Mouse (Mus musculus): Measurements from ENCODE around the gene Igsf11. TPM values are rescaled to one million over a fixed set of nuclear protein-coding genes. Genes with fewer than 3 reads are reported as not detected.
"Not testable (repeated sequence)": the region's sequence is repeated elsewhere in the genome, so short reads cannot be mapped to it uniquely, and the experiment has no call there.

Gene Igsf11
- polyA plus RNA-seq, 1 experiment from 2014 or later, result 0.77 TPM

DNA sequence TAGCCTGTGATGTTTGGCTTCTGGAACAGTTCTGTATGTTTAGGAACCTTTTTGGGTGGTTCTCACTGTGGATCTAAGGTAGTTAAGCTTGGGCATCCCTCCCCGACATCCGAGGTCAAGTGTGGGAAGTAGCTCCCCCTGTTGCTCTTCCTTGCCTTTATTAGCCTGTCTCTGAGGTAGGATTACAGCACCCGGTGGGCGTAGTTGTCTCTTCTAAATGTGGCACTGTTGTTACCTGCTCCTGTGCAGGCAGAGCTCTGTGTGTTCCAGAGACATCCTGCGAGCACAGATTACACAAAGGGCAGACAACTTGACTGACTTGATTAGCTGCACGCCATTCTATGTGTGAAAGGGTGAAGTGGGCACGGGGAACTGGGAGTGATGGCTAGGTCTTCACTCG, 68.1 kb downstream of the Igsf11 start:
- no peak overlapping the region for H3K27ac ChIP-seq
- H3K27me3 ChIP-seq, result no peaks in the 10 kb centered on the region
- 74% methylated on average over 8 of the region's 8 CpGs for WGBS
- H3K9me3 ChIP-seq, result peaks cover 7% of the 10 kb centered on the region; the same call in 1 of the 2 replicates
- ATAC-seq (ENCODE audit: insufficient number of reproducible peaks, low FRiP score, low TSS enrichment, low read depth), result no peak
- no peaks in the 10 kb centered on the region for H3K4me1 ChIP-seq
- H3K9ac ChIP-seq, result no peak overlapping the region
- no peak overlapping the region for H3K4me3 ChIP-seq
- no peak overlapping the region for H3K4me2 ChIP-seq
- H3K36me3 ChIP-seq, result no peaks in the 10 kb centered on the region

DNA sequence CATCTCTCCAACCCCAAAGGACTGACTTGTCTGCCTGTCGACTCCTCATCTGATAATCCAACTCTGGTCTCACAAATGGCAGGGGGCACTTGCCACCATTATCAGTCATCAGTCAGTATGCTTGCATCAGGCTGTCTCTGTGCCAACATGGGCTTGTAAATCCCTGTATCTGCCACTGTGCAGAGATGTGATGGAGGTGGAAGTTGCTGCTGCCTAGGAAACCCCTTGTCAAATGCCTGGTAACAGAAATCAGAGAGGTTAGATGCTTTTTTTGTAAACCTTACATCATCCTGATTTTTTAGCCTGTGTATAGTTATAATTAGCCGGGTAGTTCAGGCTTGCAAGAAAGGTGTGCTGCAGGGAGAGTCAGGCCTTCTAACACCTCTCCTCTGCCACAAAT, 69.4 kb downstream of the Igsf11 start:
- WGBS, result 75% methylated on average over 2 of the region's 2 CpGs
- Histone ChIP-seq H3K4me1 (no peaks in the 10 kb centered on the region), H3K9me3 (peaks cover 7% of the 10 kb centered on the region; the same call in 1 of the 2 replicates), H3K9ac (no peak overlapping the region), H3K27me3 (no peaks in the 10 kb centered on the region), H3K36me3 (no peaks in the 10 kb centered on the region), H3K27ac (no peak overlapping the region), H3K4me2 (no peak overlapping the region), H3K4me3 (no peak overlapping the region)
- ATAC-seq (ENCODE audit: insufficient number of reproducible peaks, low FRiP score, low TSS enrichment, low read depth), result no peak

DNA sequence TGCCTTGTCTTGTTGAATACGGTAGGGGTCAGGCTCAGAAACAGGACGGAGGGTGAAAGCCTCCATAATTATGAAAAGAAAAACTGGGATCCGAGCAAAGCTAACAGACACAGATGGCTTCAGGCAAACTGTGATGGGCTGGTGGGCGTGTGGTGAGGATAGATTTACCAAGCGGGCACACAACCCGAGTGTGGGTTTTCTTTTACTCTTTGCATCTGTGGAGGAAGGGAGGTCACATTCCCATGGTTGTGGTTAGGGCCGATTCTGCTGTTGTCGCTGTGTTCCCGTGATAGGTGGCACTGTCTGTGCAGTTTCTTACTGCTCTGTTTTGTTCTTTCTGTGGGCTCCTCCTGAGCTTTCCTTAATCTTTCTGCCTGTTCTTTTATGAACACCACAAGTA, 70.2 kb downstream of the Igsf11 start:
- Histone ChIP-seq H3K27me3 (no peaks in the 10 kb centered on the region), H3K9me3 (peaks cover under 1% of the 10 kb centered on the region; the same call in 1 of the 2 replicates), H3K27ac (no peak overlapping the region), H3K9ac (no peak overlapping the region), H3K36me3 (no peaks in the 10 kb centered on the region), H3K4me2 (no peak overlapping the region), H3K4me1 (no peaks in the 10 kb centered on the region), H3K4me3 (no peak overlapping the region)
- ATAC-seq (ENCODE audit: insufficient number of reproducible peaks, low FRiP score, low TSS enrichment, low read depth), result no peak
- WGBS, result 52% methylated on average over 9 of the region's 9 CpGs

DNA sequence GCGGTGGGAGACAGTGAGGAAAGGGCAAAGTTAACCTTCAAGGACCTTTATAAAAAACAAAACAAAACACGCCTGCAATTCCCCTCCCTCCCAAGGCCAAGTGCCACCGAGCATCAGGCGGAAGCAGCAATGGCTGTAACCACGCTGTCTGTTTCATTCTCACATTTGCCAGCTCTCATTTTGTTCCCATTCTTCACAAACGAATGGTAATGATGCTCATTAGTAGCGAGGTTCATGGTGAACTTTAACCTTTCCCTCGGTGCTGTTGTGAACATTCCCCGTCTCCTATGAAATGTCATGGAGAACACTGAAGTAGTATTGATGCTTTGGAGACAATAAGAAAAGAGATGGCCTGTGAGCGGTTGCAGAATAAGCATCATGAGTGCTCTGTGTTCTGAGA, 74.6 kb downstream of the Igsf11 start:
- no peaks in the 10 kb centered on the region for H3K36me3 ChIP-seq
- ATAC-seq (ENCODE audit: insufficient number of reproducible peaks, low FRiP score, low TSS enrichment, low read depth), result no peak
- H3K4me3 ChIP-seq, result no peak overlapping the region
- H3K9me3 ChIP-seq, result no peaks in the 10 kb centered on the region
- no peak overlapping the region for H3K9ac ChIP-seq
- no peak overlapping the region for H3K4me2 ChIP-seq
- WGBS, result 79% methylated on average over 10 of the region's 10 CpGs
- no peaks in the 10 kb centered on the region for H3K4me1 ChIP-seq
- H3K27ac ChIP-seq, result no peak overlapping the region
- no peaks in the 10 kb centered on the region for H3K27me3 ChIP-seq

DNA sequence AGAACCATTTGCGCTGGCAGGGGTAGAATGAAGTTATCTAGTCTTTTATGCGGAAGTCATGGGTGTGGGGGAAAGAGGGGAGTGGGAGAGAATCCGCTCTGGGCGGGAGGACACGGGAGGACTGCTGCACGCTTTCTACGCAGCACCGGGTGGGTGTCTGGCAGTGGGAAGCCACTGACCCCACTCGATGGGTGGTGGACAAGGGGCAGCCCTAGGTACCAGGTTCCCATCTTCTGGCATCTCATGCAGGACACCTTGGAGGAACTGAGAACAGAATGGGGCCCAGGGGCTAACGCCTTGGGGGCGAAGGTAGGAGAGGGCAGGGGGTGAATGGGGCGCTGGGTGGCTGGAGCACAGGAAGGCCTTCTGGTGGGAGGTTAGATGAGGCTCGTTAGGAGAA, 83.7 kb downstream of the Igsf11 start:
- no peak for ATAC-seq (ENCODE audit: insufficient number of reproducible peaks, low FRiP score, low TSS enrichment, low read depth)
- H3K4me3 ChIP-seq, result no peak overlapping the region
- no peak overlapping the region for H3K4me2 ChIP-seq
- peaks cover 2% of the 10 kb centered on the region; the same call in 1 of the 2 replicates for H3K4me1 ChIP-seq
- no peak overlapping the region for H3K27ac ChIP-seq
- H3K36me3 ChIP-seq, result no peaks in the 10 kb centered on the region
- no peaks in the 10 kb centered on the region for H3K27me3 ChIP-seq
- 77% methylated on average over 13 of the region's 13 CpGs for WGBS
- no peak overlapping the region for H3K9ac ChIP-seq
- no peaks in the 10 kb centered on the region for H3K9me3 ChIP-seq

DNA sequence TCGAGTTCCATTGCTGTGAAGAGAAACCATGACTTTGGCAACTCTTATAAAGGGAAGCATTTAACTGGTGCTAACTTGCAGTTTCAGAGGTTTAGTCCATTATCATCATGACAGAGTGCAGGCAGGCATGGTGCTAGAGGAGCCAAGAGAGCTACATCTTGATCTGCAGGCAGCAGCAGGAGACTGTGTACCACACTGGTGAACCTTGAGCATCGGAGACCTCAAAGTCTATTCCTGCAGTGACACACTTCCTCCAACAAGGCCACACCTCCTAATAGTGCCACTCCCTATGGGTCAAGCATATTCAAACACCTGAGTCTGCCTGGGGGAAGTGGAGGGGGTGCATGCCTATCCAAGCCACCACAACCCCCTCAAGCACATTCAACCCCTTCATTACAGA, 86.1 kb downstream of the Igsf11 start:
- Histone ChIP-seq H3K4me3 (no peak overlapping the region), H3K27ac (no peak overlapping the region), H3K36me3 (no peaks in the 10 kb centered on the region), H3K4me1 (peaks cover 15% of the 10 kb centered on the region; the same call in 1 of the 2 replicates), H3K9me3 (no peaks in the 10 kb centered on the region), H3K9ac (no peak overlapping the region), H3K4me2 (no peak overlapping the region), H3K27me3 (no peaks in the 10 kb centered on the region)
- ATAC-seq (ENCODE audit: insufficient number of reproducible peaks, low FRiP score, low TSS enrichment, low read depth), result no peak
- WGBS, result 69% methylated on average over 2 of the region's 2 CpGs

DNA sequence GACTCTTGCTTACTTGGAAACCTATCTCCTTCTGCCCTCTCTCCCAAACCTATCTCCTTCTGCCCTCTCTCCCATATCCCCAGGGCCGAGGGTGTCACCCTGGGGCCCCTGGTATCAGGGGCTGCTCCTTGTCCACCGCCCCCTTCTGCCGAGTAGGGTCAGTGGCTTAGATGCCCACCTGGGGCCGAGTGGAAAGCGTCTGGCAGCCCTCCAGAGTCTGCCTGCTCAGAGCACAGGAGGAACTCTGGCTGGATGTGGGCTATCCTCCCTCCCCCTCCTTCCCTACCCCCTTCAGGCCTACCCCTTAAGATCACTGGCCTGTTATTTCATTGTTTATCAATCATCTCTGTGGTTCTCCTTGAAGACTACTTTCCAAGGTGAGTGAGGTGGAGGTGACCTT, 88.1 kb downstream of the Igsf11 start:
- Histone ChIP-seq H3K9ac (no peak overlapping the region), H3K27me3 (no peaks in the 10 kb centered on the region), H3K4me3 (no peak overlapping the region), H3K4me1 (peaks cover 15% of the 10 kb centered on the region; the same call in 1 of the 2 replicates), H3K4me2 (no peak overlapping the region), H3K9me3 (no peaks in the 10 kb centered on the region), H3K27ac (no peak overlapping the region), H3K36me3 (no peaks in the 10 kb centered on the region)
- 42% methylated on average over 5 of the region's 5 CpGs for WGBS
- no peak for ATAC-seq (ENCODE audit: insufficient number of reproducible peaks, low FRiP score, low TSS enrichment, low read depth)

DNA sequence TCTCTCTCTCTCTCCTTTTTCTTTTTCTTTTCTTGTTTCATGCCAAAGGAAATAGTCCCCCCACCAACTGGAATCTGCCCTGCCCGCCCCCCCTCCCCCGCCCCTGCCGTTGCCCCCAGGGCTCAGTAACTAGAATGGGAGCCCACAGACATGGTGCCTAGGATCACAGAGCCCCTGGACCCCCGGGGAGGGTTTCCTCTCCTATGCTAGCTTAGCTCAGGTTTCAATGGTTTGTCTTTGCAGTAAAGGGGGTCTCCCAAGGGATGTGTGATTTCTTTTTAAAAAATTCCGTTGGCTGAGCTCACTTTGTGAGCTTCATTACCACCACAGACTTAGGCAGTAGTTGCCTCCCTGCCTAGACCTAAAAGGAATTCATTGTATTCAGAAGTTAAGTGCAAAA, 89.6 kb downstream of the Igsf11 start:
- H3K4me2 ChIP-seq, result no peak overlapping the region
- ATAC-seq (ENCODE audit: insufficient number of reproducible peaks, low FRiP score, low TSS enrichment, low read depth), result no peak
- no peak overlapping the region for H3K27ac ChIP-seq
- no peaks in the 10 kb centered on the region for H3K27me3 ChIP-seq
- H3K9ac ChIP-seq, result no peak overlapping the region
- WGBS, result 3% methylated on average over 5 of the region's 5 CpGs
- H3K9me3 ChIP-seq, result no peaks in the 10 kb centered on the region
- peaks cover 15% of the 10 kb centered on the region; the same call in 1 of the 2 replicates for H3K4me1 ChIP-seq
- no peaks in the 10 kb centered on the region for H3K36me3 ChIP-seq
- H3K4me3 ChIP-seq, result no peak overlapping the region

DNA sequence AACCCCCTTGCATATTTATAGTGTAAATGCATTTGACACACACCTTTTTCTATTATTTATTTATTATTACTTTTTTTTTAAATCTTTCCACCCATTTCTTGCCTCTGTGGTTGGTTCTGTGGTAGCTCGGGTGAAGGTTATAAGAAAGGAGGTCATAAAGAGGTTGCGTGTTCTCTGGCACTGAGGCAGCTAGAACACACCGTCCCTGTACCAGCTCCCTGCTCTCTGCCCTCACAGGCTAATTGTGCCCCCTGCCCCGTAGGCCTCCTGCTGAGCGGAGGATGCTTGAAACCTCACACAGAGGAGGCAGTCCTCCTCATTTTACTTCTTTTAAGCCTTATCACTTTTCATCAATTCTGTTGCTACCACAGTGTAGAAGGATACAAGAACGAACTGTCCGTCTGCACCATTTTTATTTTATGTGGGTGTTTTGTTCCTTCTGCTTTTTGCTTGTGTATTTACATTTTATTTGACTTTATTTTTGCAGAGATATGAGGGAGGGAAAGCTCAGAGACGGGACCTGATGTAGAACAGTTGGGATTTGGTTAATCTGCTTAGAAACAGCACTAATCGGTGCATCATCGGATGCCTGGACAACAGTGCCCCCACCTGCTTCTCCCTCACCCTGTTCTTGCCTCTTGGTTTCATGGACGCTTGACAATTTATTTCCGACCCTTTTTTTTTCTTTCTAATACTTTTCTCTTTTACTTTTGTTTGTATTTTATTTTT, 90.2 kb downstream of the Igsf11 start:
- Histone ChIP-seq H3K4me3 (no peak overlapping the region), H3K36me3 (no peaks in the 10 kb centered on the region), H3K9me3 (no peaks in the 10 kb centered on the region), H3K4me2 (no peak overlapping the region), H3K4me1 (peaks cover 15% of the 10 kb centered on the region; the same call in 1 of the 2 replicates), H3K9ac (no peak overlapping the region), H3K27ac (no peak overlapping the region), H3K27me3 (no peaks in the 10 kb centered on the region)
- ATAC-seq (ENCODE audit: insufficient number of reproducible peaks, low FRiP score, low TSS enrichment, low read depth), result no peak
- 33% methylated on average over 12 of the region's 12 CpGs for WGBS

DNA sequence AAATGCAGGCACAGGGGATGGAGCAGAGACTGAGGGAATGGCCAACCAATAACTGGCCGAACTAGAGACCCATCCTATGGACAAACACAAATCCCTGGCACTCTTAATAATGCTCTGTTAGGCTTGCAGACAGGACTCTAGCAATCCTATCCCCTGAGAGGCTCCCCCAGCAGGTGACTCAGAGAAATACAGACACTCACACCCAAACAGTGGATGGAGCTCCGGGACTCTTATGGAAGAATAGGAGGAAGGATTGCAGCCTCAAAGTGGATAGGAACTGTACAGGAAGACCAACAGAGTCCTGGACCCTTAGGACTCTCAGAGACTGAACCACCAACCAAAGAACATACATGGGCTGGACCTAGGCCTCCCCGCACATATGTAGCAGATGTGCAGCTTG, 91.4 kb downstream of the Igsf11 start:
- not testable (repeated sequence) for H3K4me2 ChIP-seq; H3K4me3 ChIP-seq; ATAC-seq (ENCODE audit: insufficient number of reproducible peaks, low FRiP score, low TSS enrichment, low read depth); H3K27ac ChIP-seq; H3K9me3 ChIP-seq; H3K9ac ChIP-seq; H3K27me3 ChIP-seq; H3K36me3 ChIP-seq
- peaks cover 15% of the 10 kb centered on the region; the same call in 1 of the 2 replicates for H3K4me1 ChIP-seq
- WGBS, result 74% methylated on average over 3 of the region's 3 CpGs

DNA sequence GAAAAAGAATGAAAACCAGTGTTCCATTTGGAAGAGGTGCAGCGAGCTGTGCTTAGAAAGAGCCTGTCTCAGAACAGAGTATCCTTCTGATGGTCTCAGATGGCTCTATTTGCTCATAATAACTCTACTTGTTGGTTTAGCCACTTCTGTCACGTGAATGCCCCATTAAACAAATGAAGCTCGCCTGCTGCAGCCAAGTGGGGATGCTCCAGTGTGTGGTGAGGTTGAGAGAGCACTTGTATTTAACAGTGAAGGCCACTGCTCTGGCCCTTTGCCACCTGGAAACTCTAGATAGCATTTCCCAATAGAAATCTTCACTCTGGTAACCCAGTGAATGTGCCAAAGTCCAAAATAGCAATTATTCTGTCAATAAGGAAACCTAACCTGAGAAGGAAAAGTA, 92.9 kb downstream of the Igsf11 start:
- ATAC-seq (ENCODE audit: insufficient number of reproducible peaks, low FRiP score, low TSS enrichment, low read depth), result no peak
- no peaks in the 10 kb centered on the region for H3K36me3 ChIP-seq
- H3K4me1 ChIP-seq, result peaks cover 15% of the 10 kb centered on the region; the same call in 1 of the 2 replicates
- WGBS, result 65% methylated on average over 3 of the region's 3 CpGs
- no peak overlapping the region for H3K4me2 ChIP-seq
- no peaks in the 10 kb centered on the region for H3K27me3 ChIP-seq
- no peak overlapping the region for H3K9ac ChIP-seq
- no peaks in the 10 kb centered on the region for H3K9me3 ChIP-seq
- H3K27ac ChIP-seq, result no peak overlapping the region
- H3K4me3 ChIP-seq, result no peak overlapping the region

DNA sequence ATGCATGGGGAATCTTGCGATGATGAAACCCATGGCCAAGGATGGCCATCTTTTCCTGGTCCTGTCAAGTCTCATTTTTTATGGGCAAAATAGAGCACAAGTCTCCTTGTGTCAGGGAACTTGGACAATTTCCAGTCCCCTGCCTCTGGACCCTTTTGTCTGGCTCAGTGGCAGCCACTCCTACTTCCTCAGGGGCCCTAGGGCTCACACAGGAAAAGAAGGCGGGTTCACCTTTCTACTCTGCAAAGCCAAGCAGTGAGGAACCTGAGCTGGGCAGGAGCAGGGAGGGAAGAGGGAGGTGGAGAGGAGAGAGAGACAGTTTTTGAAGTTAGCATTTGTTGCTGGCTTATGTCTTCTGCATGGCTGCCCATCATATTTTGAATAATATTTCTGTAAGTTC, 93.9 kb downstream of the Igsf11 start:
- H3K4me1 ChIP-seq, result peaks cover 11% of the 10 kb centered on the region; the same call in 1 of the 2 replicates
- no peak overlapping the region for H3K27ac ChIP-seq
- H3K36me3 ChIP-seq, result no peaks in the 10 kb centered on the region
- no peaks in the 10 kb centered on the region for H3K27me3 ChIP-seq
- H3K4me2 ChIP-seq, result no peak overlapping the region
- 56% methylated on average over 2 of the region's 2 CpGs for WGBS
- H3K4me3 ChIP-seq, result no peak overlapping the region
- H3K9me3 ChIP-seq, result no peaks in the 10 kb centered on the region
- ATAC-seq (ENCODE audit: insufficient number of reproducible peaks, low FRiP score, low TSS enrichment, low read depth), result no peak
- H3K9ac ChIP-seq, result no peak overlapping the region
